Mouse (Mus musculus): ENCODE data around the gene Alx3.

The Alx3 gene

GRCm38 (mm10) chr3:107594662-107595263 lies at the start of gene Alx3:
Gene Alx3, plus strand, starts transcription at chr3:107595031.
- H3K27me3 ChIP-seq (ENCODE audit: control insufficient read depth, insufficient read depth, low read length, poor library complexity, severe bottlenecking): no peaks in the 10 kb centered on the region
- H3K36me3 ChIP-seq (ENCODE audit: control insufficient read depth, insufficient read depth, low read length, poor library complexity, severe bottlenecking): no peaks in the 10 kb centered on the region
- no peak for DNase-seq (ENCODE audit: low read depth, low spot score)

GRCm38 (mm10) chr3:107545278-107545677 lies 49.6 kb upstream of the Alx3 start:
- no peak for DNase-seq (ENCODE audit: low read depth, low spot score)

GRCm38 (mm10) chr3:107545716-107546412 lies 49.0 kb upstream of the Alx3 start:
- no peaks in the 10 kb centered on the region for H3K27me3 ChIP-seq (ENCODE audit: control insufficient read depth, insufficient read depth, low read length, poor library complexity, severe bottlenecking)
- no peaks in the 10 kb centered on the region for H3K36me3 ChIP-seq (ENCODE audit: control insufficient read depth, insufficient read depth, low read length, poor library complexity, severe bottlenecking)
- no peak for DNase-seq (ENCODE audit: low read depth, low spot score)

More at GRCm38 (mm10) chr3:107545278-107545677, 49.6 kb upstream of the Alx3 start:
- H3K36me3 ChIP-seq (ENCODE audit: control insufficient read depth, insufficient read depth, low read length, poor library complexity, severe bottlenecking): no peaks in the 10 kb centered on the region
- no peaks in the 10 kb centered on the region for H3K27me3 ChIP-seq (ENCODE audit: control insufficient read depth, insufficient read depth, low read length, poor library complexity, severe bottlenecking)

DNA sequence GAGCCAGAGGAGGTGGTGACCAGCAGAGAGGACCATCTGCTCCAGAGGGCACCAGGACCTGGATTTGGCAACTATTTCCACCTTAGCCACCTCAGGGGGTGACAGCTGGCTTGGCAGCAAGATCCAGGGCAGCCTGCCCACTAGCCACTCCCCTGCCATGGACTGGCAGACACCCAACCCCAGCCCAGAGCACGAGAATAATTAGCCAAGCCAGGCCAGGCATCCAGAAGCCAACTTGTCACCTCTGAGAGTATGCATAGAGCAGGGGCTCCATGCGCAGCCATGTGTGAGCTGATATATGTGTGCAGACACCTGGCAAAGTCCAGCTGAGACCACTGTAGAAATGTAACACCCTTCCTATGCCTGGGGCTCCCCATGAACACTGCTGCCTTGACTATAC lies 47.9 kb upstream of the Alx3 start:
- Histone ChIP-seq H3K27me3 (ENCODE audit: control insufficient read depth, insufficient read depth, low read length, poor library complexity, severe bottlenecking) (no peaks in the 10 kb centered on the region), H3K36me3 (ENCODE audit: control insufficient read depth, insufficient read depth, low read length, poor library complexity, severe bottlenecking) (no peaks in the 10 kb centered on the region)
- DNase-seq (ENCODE audit: low read depth, low spot score): no peak

GRCm38 (mm10) chr3:107550409-107551049 lies 44.3 kb upstream of the Alx3 start:
- Histone ChIP-seq H3K27me3 (ENCODE audit: control insufficient read depth, insufficient read depth, low read length, poor library complexity, severe bottlenecking) (no peaks in the 10 kb centered on the region), H3K36me3 (ENCODE audit: control insufficient read depth, insufficient read depth, low read length, poor library complexity, severe bottlenecking) (no peaks in the 10 kb centered on the region)
- peak; percentile 29 for DNase-seq (ENCODE audit: low read depth, low spot score)

GRCm38 (mm10) chr3:107554842-107555241 lies 40.0 kb upstream of the Alx3 start, which contains the start of gene Ubl4b:
Gene Ubl4b, minus strand, starts transcription at chr3:107555073.
- DNase-seq (ENCODE audit: low read depth, low spot score): no peak
- H3K27me3 ChIP-seq (ENCODE audit: control insufficient read depth, insufficient read depth, low read length, poor library complexity, severe bottlenecking): no peaks in the 10 kb centered on the region
- H3K36me3 ChIP-seq (ENCODE audit: control insufficient read depth, insufficient read depth, low read length, poor library complexity, severe bottlenecking): no peaks in the 10 kb centered on the region

GRCm38 (mm10) chr3:107558740-107559139 lies 36.1 kb upstream of the Alx3 start:
- H3K27me3 ChIP-seq (ENCODE audit: control insufficient read depth, insufficient read depth, low read length, poor library complexity, severe bottlenecking): no peaks in the 10 kb centered on the region
- no peak for DNase-seq (ENCODE audit: low read depth, low spot score)
- H3K36me3 ChIP-seq (ENCODE audit: control insufficient read depth, insufficient read depth, low read length, poor library complexity, severe bottlenecking): no peaks in the 10 kb centered on the region

DNA sequence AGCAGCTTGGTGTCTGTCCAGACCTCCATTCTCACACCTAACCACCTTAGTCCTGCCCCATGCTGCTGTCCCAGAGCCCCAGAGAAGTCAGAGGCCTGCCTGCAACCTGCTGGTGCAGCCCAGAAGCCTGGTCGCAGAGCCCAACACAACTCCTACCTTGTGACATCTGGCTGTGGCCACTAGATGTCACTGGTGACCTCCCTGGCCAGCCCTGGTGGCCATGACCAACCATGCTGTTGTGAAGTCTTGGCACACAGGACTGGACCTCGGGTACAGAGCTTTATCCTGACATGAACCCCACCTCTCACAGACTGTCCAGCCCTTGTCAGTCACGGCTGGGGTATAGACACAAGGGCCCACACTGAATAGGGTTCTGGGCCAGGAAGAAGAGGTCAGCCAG lies 35.6 kb upstream of the Alx3 start:
- H3K36me3 ChIP-seq (ENCODE audit: control insufficient read depth, insufficient read depth, low read length, poor library complexity, severe bottlenecking): no peaks in the 10 kb centered on the region
- no peaks in the 10 kb centered on the region for H3K27me3 ChIP-seq (ENCODE audit: control insufficient read depth, insufficient read depth, low read length, poor library complexity, severe bottlenecking)
- peak; percentile 45 for DNase-seq (ENCODE audit: low read depth, low spot score)

GRCm38 (mm10) chr3:107562104-107562503 lies 32.7 kb upstream of the Alx3 start:
- Histone ChIP-seq H3K36me3 (ENCODE audit: control insufficient read depth, insufficient read depth, low read length, poor library complexity, severe bottlenecking) (no peaks in the 10 kb centered on the region), H3K27me3 (ENCODE audit: control insufficient read depth, insufficient read depth, low read length, poor library complexity, severe bottlenecking) (no peaks in the 10 kb centered on the region)
- DNase-seq (ENCODE audit: low read depth, low spot score): no peak

DNA sequence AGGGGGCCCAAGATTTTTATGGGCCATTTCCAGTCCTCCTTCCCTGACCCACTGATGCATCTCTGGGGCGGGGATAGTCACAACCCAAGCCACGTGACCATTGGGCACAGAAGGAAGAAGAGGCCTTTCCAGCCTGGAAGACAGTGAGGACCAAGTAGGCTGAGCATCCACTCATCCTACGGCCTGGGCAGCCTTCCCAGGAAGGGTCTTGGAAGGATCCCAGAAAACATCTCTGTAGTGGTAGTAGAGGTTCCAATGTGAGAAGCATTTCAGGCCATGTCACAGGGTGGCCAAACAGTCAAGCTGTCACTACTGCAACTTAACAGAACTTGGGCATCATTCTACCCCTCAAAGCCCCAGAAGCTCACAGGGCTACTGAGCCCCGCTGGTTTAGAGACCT lies 32.2 kb upstream of the Alx3 start:
- H3K36me3 ChIP-seq (ENCODE audit: control insufficient read depth, insufficient read depth, low read length, poor library complexity, severe bottlenecking): no peaks in the 10 kb centered on the region
- no peak for DNase-seq (ENCODE audit: low read depth, low spot score)
- H3K27me3 ChIP-seq (ENCODE audit: control insufficient read depth, insufficient read depth, low read length, poor library complexity, severe bottlenecking): no peaks in the 10 kb centered on the region

- H3K27me3 ChIP-seq (ENCODE audit: control insufficient read depth, insufficient read depth, low read length, poor library complexity, severe bottlenecking): no peaks in the 10 kb centered on the region
Observed at GRCm38 (mm10) chr3:107563880-107564279, 31.0 kb upstream of the Alx3 start.

GRCm38 (mm10) chr3:107565331-107565730 lies 29.5 kb upstream of the Alx3 start:
- no peak for DNase-seq (ENCODE audit: low read depth, low spot score)
- H3K36me3 ChIP-seq (ENCODE audit: control insufficient read depth, insufficient read depth, low read length, poor library complexity, severe bottlenecking): no peaks in the 10 kb centered on the region
- no peaks in the 10 kb centered on the region for H3K27me3 ChIP-seq (ENCODE audit: control insufficient read depth, insufficient read depth, low read length, poor library complexity, severe bottlenecking)

More at GRCm38 (mm10) chr3:107563880-107564279, 31.0 kb upstream of the Alx3 start:
- H3K36me3 ChIP-seq (ENCODE audit: control insufficient read depth, insufficient read depth, low read length, poor library complexity, severe bottlenecking): no peaks in the 10 kb centered on the region
- no peak for DNase-seq (ENCODE audit: low read depth, low spot score)

- no peak for DNase-seq (ENCODE audit: low read depth, low spot score)
- no peaks in the 10 kb centered on the region for H3K27me3 ChIP-seq (ENCODE audit: control insufficient read depth, insufficient read depth, low read length, poor library complexity, severe bottlenecking)
- H3K36me3 ChIP-seq (ENCODE audit: control insufficient read depth, insufficient read depth, low read length, poor library complexity, severe bottlenecking): no peaks in the 10 kb centered on the region
Observed at GRCm38 (mm10) chr3:107567766-107568165, 27.1 kb upstream of the Alx3 start.

DNA sequence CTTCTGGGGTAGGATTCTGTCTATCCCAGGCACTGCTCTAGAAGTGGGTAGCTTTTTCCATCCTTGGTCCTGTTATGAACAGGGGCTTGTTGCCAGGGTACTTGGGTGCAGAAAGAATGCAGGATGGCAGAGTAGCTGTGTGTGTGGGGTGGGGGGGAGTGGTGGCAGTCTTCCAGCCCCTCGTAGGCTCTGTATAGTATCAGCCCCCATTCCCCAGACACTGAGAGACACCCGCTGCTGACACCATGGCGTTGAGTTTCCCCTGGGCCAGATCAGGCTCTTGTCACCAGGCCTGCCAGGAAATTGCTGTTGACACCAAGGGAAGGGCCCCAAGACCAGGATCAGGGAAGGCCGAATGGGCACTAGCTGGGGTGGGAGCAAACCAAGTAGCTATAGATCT lies 26.1 kb upstream of the Alx3 start:
- Histone ChIP-seq H3K27me3 (ENCODE audit: control insufficient read depth, insufficient read depth, low read length, poor library complexity, severe bottlenecking) (no peaks in the 10 kb centered on the region), H3K36me3 (ENCODE audit: control insufficient read depth, insufficient read depth, low read length, poor library complexity, severe bottlenecking) (no peaks in the 10 kb centered on the region)
- no peak for DNase-seq (ENCODE audit: low read depth, low spot score)

- Histone ChIP-seq H3K36me3 (ENCODE audit: control insufficient read depth, insufficient read depth, low read length, poor library complexity, severe bottlenecking) (no peaks in the 10 kb centered on the region), H3K27me3 (ENCODE audit: control insufficient read depth, insufficient read depth, low read length, poor library complexity, severe bottlenecking) (no peaks in the 10 kb centered on the region)
- DNase-seq (ENCODE audit: low read depth, low spot score): peak; percentile 12
Observed at GRCm38 (mm10) chr3:107571205-107571604, 23.6 kb upstream of the Alx3 start.
